Mouse (Mus musculus) mature B cell (primary cell): ENCODE measurements around the gene Sox18.

Experiments used
- in situ Hi-C: fragments of 300-500 bp; cut with MboI; formaldehyde crosslinking; loops from 2 replicates; pipeline ENCODE4 v1.14.3; 2019

The Sox18 gene

DNA sequence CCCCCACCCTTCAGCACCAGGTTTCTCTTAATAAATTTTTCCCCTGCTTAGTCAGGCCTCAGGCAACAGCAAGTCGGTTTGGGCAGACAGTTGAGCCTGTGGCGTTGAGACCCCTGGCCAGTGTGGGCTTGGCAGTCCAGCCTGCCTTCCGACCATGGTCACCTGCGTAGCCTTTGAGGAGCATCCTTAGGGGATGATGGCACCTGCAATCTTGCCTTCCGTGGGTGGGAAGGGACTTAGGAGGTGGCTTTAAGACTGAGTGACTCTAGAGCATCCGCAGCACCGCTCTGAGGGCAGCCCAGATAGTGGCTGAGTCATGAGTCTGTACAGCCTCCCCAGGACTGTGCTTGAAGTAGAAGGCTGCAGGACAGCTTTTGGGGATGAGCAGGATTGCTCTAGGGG lies 9.3 kb upstream of the Sox18 start:
- in situ Hi-C loops, result no loop called here

DNA sequence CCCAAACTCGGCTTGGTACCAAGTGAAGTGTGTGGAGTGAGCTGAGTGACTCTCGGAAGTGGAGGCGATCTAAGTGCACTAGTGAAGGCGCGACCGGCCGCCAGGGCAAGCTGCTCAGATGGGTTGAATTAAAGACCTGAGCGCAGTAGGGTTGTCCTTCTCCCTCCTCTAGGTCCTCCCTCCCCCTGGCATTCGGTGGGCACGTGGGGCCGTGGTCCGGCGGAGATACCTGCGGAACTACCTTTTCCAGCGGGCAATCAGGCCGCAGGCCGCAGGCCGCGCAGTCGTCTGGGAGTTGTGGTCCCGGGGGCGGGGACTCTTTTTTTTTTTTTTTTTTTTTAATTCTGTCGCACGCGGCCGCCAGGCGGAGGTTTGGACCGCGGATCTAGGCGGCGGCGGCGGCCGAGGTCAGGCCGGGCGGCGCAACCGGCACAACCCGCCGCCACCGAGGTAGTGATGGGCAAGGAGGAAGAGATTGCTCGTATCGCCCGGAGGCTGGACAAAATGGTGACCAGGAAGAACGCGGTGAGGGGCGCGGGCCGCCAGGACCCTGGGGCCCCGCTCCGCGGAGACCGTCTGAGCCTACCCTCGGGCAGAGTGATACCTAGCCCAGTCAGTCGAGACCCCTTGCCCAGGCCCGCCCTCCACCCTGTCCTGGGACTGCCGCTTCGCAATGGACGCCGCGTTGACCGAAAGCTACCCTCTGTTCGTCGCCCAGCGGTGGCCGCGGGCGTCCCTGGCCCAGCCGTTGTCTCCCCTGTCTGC lies 8.7 kb upstream of the Sox18 start, which contains the start of gene Tcea2:
TSS of gene Tcea2 (plus strand) at position 360 of the 765 bp plus-strand sequence.
- in situ Hi-C loops, result no loop called here

DNA sequence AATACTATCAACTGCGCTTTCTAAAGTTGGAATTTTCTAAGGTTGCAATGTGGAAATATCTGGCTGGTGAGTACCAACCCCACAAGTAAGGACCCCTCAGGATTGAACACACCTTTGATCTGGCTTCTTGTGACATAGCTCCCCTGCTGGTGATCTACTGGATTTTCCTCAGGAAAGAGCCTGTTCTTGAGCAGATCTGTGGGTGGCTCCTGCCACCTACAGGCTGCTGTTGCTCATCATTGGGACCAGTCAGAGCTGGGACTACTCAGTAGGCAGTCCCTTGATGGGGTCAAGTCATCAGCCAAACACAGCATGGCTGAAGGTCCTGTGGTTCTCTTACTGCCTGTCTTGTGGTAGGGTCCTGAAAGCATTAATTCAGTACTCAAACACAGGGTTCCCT lies 7.3 kb upstream of the Sox18 start:
- in situ Hi-C loops, result no loop called here

DNA sequence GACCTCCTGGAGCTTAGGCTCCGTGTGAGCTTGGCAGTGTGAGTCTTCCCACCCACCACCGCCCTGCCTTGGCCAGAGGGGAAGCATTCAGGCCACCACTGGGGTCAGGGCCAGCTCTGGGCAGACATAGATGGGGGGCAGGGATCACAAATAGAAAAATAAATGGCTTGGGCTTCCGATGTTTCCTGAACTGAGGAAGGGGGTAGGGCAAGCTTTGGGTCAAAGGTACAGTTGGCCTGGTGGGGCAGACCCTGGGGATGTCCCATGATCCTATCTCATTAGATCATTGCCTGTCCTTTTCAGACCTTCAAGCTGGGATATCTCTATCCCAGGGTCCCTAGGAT lies 6.3 kb upstream of the Sox18 start:
- in situ Hi-C loops, result no loop called here

DNA sequence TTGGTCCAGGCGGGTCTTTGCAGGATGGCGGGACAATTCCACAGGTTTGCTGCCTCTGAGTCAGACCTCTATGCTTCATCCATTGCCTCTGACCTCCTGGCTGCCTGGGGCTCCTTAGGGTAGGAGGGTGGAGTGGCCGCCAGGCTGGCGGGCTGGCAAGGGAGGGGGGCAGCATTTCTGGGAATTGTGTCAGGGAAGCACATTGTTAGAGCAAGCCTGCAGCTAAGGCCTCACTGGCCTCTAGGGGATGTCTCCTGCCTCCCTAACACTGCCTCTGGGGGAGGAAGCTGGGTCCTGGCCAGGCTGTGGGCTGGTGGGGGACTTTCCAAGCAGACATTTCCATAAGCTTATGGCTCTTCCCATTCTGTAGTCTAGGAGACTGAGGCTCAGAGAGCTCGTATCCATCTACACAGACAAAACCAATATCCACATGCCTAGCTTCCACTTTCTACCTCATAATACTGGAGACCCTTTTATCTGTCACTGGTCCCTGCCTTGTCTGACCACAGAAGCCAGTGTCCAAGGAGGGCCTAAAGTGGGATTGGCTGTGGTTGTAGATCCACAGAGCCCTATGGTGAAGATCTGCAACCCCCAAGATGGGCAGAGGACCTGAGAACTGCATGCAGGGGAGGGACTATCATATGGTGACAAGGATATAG lies 5.8 kb upstream of the Sox18 start:
- in situ Hi-C loops, result no loop called here

DNA sequence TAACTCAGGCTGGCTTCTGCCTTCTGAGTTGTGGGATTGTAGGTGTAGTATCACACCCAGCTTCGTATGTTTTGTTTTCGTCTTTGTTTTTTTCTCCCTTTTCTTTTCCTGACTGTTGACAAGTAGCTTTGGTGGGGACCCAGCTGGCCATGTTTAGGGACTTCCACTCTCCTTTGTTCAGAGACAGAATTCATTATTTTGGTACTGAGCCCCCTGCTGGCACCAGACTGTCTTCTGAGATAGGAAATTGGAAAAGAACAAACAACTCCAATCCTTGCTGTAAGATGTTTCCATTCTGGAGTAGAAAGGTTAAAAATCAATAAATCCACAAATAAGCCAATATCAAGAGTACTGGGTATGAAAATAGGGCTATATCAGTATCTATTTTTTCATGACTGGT lies 5.0 kb upstream of the Sox18 start:
- in situ Hi-C loops, result no loop called here

DNA sequence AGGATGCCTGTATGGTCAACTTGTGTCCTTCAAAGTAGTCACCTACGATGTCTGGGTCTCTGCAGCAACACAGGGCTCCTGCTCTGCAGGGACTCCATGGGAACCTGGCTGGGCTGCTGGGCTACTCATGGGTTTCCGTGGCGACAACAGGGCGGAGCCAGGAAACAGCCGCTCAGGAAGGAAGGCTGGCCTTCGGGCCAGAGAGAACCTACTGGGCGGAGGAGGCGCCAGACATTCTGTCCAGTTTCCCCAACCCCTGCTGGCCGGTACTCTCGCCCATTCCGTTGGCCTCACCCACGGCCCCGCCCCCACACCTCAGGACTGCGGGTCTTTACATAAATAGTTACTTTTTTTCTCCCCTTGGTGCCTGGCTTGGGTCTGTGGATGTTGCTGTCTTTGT lies 4.0 kb upstream of the Sox18 start:
- in situ Hi-C loops, result no loop called here

DNA sequence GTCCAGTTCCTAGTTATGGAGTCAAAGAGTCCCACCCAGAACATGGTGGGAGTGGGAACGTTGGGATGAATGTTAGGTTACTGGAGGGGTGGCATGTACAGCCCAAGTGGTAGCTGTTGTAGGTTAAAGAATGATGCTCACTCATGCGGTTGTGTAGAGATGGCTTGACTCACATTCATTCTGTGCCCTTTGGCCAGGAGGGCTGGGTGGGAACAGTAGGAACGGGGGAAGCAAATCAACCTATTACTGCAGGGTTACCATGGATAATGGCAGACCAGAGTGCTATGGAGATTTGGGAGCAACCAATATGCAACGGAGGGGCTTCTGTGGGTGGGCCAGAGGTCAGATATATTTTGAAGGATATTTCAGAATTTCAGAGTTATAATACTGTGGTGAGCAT lies 3.5 kb upstream of the Sox18 start:
- in situ Hi-C loops, result no loop called here

DNA sequence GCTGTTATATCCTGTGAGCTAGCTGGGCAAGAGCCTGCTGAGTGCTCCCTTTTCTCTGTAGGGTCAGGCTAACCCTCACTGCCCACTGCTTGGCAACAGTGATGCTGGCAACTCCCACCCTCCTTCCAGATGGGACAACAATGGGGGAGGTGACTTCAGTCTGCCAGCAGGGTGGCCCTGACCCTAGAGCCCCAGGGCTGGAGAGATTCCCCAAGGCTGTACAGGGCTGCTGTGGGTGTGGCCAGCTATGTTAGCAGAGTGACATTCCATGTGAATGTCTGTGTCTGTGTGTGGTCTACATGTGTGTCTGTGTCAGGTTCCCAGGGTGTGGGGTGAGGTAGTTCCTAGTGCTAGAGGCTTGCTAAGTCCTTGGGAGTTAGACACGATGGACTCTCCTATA lies 2.1 kb upstream of the Sox18 start:
- in situ Hi-C loops, result no loop called here

DNA sequence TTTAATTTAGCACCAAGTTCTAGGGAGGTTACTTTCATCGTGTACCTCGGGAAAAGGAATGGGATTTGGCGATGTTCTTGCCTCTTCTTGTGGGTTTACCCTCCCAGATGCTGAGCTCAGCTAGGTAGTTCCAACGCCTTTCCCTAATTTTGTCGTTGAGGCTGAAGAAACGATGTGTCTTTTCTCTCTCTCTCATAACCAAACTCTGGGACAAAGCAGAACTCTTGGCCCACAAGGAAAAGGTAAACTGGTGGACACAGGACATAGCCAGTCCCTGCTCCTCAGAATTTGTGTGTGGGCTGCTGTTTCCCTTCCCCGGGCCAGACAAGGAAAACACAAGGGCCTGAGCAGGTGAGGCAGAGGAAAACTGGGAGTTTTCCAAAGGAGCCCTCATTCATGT lies 544 bp upstream of the Sox18 start:
- in situ Hi-C loops, result no loop called here

DNA sequence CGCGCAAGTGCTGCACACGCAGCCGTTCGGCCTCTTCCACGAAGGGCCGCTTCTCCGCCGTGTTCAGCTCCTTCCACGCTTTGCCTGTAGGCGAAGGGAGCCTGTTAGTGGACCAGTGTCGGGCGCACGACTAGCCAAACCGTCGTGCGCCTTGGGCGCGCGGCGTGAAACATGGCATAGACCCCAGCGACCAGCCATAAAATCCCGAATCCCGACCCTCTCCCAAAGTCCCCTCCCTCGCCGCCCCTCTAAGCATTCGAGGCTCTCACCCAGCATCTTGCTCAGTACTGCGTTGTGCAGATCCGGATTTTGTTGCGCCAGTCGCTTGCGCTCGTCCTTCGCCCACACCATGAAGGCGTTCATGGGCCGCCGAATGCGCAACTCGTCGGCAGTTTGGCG lies 528 bp downstream of the Sox18 start:
- in situ Hi-C loops, result no loop called here

DNA sequence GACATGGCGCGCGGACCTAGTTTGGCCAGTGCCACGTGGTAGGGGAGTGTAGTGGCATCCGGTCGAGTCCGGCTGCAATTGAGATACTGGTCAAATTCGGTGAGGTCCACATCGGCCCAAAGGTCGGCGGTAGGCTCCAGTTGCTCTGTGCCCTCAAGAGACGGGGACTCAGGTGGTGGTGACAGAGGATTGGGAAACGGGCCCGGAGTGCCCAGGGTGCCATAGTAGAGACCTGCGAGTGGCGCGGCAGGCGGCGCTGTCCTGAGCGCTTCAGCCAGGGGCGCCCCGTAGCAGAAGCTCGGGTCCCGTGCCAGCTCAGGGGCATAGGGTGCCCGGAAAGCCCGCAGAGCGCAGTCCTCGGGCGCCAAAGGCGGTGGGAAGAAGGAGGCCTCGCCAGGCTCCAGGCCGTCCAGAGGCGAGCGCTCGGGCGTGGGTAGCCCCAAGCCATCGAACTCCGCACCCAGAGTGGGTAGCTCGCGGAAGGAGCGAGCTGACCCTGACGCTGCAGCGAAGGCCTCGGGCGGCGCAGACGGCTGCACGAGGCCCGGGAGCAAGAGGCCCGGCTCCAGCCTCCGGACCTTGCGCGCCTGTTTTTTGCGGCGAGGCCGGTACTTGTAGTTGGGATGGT lies 1.0 kb downstream of the Sox18 start:
- in situ Hi-C loops, result no loop called here

DNA sequence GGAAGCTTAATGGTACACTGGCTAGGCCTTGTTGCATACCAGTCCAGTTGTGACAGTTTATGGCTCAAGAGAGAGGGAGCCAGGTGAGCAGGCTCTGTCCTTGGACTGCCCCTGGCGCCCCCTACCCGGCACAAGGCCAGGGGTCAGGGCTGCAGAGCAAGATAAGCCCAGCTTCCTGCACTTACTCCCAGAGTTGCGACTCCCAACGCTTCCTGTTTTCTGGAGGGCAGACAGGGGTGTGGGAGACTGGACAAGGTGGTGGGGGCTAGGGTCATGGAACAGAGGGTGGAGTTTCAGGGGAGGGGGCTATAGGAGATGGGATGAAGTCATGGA lies 8.2 kb downstream of the Sox18 start:
- in situ Hi-C loops, result no loop called here

DNA sequence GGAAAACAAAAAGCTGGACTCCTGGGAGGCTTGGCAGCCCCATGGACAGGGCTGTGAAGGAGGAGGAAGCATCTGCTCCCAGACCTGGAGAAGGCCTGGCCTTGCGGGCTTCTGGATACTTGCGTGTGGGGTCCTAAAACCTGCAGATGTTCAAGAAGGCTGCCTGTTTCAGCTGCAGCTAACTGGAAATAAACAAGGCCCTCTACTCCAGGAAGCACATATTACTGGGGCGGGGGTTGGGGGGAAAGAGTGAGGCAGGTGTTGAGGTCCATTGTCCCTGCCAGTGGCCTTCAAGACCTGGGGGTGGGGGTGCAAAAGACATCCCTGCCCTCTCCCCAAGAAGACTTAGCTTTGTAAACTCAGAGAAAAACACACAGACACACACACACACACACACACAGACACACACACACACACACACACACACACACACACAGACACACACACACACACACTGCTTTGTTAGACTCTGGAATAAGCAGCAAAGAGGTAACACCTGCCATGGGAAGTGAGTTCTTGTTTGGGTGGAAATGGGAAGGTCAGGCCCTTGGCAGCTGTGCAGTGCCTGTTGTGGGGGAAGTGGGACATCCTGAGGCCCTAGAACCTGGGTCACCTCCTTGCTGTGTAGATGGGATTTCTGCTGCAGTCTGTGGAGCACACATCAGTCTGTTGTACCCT lies 8.7 kb downstream of the Sox18 start:
- in situ Hi-C loops, result no loop called here

DNA sequence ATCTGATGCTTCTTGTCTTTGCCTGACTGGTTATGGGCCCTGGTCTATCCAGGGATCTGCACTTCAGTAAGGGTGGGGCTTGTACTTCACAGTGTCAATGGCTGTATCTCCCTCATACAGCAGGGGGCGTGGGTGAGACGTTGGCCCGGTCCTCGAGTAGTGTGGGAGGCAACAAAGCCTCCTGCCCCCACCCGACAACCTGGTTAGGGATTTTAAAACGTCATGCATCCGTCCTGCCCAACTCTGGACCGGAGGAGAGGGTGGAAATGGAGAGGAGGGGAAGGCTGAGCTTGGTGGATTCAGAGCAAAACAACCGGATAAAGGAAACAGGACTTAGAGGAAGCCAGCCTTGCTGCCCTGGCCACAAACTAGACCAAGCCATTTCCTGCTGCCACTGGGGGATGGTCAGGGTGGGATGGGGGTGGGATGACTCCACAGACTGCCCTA lies 11.8 kb downstream of the Sox18 start:
- in situ Hi-C loops, result no loop called here

DNA sequence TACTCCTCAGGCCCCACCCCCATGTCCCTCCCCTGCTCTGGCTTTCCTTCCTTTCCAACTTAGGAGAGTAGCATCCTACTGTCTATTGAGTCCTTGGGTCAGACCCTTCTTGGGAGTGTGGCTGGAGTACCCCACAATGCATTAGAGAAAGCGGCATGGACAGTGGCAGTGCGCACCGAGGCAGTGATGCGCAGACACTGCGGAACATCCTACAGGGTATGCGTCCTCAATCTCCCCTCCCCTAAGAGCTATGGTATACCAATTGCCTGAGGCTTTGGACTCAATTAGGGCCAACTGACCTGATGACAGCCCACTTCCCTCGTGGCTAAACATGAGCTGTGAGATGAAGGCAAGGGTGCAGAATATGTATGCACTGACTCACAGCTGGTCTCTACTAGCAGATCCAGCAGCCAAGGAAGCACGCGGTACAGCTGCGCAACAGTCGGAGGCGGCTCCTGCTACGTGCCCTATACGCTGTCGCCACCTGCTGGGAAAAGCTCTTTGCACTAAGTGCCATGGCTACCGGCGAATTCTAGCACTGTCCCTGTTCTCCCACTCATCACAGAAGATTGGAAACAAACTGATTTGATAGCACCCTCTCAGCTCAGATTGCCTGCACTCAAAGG lies 12.4 kb downstream of the Sox18 start:
- in situ Hi-C loops, result no loop called here

DNA sequence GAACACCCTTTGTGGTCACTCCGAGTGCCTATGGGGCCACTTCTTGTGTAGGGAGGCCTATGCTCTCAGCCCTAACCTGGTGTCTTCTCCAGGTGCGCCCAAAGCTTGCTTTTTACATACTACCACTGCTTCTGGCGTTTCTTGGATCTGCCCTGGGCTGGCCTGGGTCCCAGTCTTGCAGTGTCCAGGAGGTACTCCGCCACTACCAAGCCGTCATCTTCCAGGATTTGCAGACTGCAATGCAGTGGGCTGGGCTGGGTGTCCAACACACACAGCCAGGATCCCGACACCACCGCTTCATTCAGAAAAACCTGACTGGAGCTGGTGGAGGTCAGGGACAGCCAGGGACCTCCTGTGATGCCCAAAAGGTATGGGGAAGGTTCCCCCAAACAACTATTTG lies 12.9 kb downstream of the Sox18 start:
- in situ Hi-C loops, result no loop called here

DNA sequence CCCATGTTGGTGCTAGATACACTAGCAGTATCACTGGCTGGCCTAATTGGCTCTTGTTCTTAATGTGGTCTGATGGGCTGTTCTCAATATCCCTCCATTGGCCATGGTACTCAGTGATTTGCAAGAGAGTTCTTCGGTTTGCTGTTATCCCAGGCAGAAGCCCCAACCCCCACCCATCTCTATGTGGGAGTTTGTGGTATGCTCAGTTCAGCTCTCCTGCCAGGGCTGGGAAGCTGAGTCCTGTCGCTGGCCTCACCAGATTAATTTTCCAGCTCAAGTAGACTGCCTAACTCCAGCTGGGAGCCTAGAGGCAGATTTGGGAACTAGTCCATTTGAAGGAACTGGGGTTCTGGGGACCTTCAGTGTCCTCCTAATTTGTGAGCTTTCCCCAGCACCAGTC lies 14.0 kb downstream of the Sox18 start:
- in situ Hi-C loops, result no loop called here

DNA sequence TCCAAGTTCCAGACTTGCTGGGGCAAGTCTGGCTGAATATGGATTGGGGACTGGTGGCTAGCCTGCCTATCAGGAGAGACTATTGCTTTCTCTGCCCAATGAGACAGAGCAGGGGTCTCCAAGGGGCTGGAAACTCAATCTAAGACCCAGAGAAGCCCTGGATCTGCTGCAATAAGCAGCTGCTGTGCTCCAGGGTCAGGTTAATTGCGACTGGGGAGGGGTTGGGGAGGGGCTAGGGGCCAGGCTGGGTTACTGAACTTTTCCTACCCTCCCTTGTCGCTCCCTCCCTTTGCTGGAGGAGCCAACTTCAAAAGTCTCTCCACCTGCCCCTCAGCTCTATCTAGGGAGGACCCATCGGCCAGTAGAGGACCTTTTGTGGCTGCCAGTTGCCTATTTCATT lies 14.7 kb downstream of the Sox18 start, which contains the start of gene Gm29797:
TSS of gene Gm29797 (plus strand) at position 301 of the 400 bp plus-strand sequence.
- in situ Hi-C loops, result no loop called here

DNA sequence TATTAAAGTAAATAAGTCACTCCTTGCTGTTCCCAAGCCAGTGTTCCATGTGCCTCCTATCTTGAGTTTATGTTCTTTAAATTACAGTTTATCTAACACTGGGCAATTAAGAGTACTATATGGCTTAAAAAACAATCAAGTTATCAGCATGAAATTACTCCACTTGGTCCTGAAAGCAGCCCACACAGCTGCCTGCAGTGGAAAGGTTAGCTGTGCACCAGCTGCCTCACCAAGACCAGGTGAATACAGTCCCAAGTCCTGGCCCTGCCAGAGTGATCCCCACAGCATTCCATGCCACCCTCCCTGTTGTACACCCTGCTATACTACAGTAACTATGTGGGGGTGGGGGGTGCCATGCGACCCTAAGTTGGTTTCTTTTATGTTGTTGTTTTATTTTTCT lies 17.9 kb downstream of the Sox18 start:
- in situ Hi-C loops, result no loop called here

DNA sequence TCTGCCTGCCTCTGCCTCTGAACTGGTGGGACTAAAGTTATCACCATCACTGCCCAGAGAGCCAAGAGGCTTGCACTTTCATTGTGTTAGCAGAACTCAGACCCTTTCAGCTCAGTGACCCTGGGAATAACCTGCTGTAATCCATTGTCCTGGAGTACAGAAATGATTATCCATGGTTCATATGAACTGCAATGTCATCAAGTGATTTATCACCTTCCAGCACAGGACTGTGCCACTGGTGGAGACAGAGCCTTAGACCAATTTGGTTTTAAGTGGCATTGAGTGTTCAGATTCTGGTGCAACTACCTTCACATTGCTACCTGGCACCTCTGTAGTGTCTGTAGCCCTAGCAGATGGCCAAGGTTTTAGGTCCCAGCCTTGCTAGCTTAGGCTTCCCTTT lies 18.4 kb downstream of the Sox18 start:
- in situ Hi-C loops, result no loop called here

DNA sequence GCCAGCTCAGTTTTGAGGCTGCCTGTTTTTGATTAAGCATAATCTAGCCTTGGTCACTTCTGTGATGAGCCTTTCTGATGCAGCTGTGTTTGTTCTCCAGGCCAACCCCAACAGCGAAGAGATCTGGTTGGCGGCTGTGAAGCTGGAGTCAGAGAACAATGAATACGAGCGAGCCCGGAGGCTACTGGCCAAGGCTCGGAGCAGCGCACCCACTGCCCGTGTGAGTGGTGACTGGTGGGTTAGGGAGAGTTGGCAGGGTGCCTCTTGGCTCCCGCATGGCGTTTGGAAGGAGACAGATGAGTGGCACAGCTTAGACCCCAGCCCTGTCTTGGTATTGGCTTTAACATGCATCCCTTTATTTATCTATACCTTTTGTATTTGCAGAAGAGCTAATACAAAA lies 22.5 kb downstream of the Sox18 start:
- in situ Hi-C loops, result no loop called here
